Mouse (Mus musculus) Patski (cell line): ENCODE data around the gene Numa1. TPM values are rescaled to one million over a fixed set of nuclear protein-coding genes. Genes with fewer than 3 reads are reported as not detected.

Experiments
- ATAC-seq: fragments of 100-300 bp; one replicate; pipeline ENCODE4 v1.8.0; 2021
- CTCF ChIA-PET: fragments of 350-600 bp; sonication (Branson Sonifier 250); formaldehyde crosslinking; loops from one replicate; lab custom pipeline; 2022; ENCODE audit warnings: inconsistent platforms; lab: Charles Lee
- POLR2A ChIA-PET: fragments of 350-600 bp; sonication (Branson Sonifier 250); formaldehyde crosslinking; loops from one replicate; lab custom pipeline; 2022; ENCODE audit warnings: antibody characterized with exemption, inconsistent platforms; lab: Charles Lee
- DNase-seq: peaks from one replicate; pipeline ENCODE4 v3.0.0-alpha.2; 2011; ENCODE audit warnings: low read depth, low spot score
- H3K27me3 ChIP-seq: fragments of 371-371 bp; one replicate; pipeline ENCODE4 v1.5.1; 2021
- CTCF ChIP-seq: fragments of 100-300 bp; IDR thresholded peaks from one replicate; pipeline ENCODE4 v1.5.1; 2021
- in situ Hi-C: fragments of 300-500 bp; cut with MboI; formaldehyde crosslinking; loops from 3 replicates; pipeline ENCODE4 v1.11.1; 2018; ENCODE audit warnings: low pct_unique_long_range_greater_than_20kb, mixed read lengths
- polyA plus RNA-seq: library from polyadenylated mRNA; unstranded; gene quantifications from one replicate; pipeline ENCODE4 v1.2.3, GENCODE M21; 2021

The Numa1 gene
- polyA plus RNA-seq, 1 experiment from 2014 or later = 156 TPM

DNA sequence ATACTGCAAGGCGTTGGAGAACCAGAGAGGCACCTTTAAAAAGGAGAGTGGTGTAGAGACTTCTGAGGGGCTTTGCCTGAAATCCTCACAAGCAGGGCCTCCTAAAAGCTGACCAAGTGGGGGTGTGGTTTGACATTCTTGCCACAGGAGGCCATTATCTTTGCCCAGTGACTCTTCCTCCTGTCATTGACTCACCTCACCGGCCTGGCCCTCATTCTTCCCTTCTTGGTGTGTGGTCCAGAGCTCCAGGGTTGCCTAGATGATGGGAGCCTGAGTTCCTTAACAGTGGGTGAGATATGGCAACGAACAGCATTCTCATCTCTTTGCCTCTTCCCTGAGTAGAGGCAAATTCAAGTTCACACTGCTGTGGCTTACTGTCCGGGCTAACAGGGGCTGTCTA is 22.0 kb downstream of the Numa1 start:
- DNase-seq (no peak), ATAC-seq (no peak)
- POLR2A ChIA-PET = no interaction called here
- in situ Hi-C loops = no loop called here
- CTCF ChIA-PET = no interaction called here
- no peaks in the 10 kb centered on the region for H3K27me3 ChIP-seq
- TF ChIP-seq CTCF = no peak

DNA sequence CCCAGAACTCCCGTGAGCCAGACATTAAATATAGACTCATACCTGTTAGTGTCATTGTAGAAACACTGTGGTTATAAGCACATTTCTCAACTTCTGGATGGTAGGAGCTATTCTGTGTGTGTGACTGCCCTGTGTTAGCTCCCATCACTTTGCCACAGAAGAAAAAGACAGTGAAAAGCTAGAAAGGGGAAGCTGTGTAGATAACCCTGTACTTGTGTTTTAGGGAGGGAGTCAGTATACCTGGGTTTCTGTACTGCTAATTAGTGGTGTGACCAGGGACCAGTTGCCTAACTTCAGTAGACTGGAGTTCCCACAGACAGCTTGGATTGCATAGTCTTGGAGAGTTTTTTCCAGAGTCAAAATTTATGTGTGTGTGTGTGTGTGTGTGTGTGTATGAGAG is 22.6 kb downstream of the Numa1 start:
- no peaks in the 10 kb centered on the region for H3K27me3 ChIP-seq
- CTCF ChIA-PET = no interaction called here
- in situ Hi-C loops = no loop called here
- no peak for TF ChIP-seq CTCF
- ATAC-seq (no peak), DNase-seq (no peak)
- POLR2A ChIA-PET = no interaction called here

DNA sequence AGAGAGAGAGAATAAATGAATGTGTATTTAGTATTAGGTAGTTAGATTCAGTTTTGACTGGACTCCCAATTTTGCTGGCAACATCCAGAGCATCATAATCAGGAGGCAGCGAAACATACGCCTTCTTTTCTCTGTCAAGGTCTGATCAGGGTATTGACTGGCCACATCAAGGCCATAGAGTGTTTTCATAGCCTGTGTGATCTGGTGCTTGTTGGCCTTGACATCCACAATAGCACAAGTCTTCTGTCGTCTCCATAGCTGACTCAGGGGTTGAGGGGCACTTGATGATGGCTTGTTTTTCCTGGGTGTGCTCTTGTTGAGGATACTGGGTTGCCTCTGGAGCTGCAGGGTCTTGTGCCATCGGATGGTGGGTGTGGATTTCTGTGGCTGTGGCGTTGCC is 23.0 kb downstream of the Numa1 start:
- DNase-seq (no peak), ATAC-seq (no peak)
- TF ChIP-seq CTCF = no peak
- no peaks in the 10 kb centered on the region for H3K27me3 ChIP-seq
- in situ Hi-C loops = no loop called here
- CTCF ChIA-PET = no interaction called here
- POLR2A ChIA-PET = no interaction called here

DNA sequence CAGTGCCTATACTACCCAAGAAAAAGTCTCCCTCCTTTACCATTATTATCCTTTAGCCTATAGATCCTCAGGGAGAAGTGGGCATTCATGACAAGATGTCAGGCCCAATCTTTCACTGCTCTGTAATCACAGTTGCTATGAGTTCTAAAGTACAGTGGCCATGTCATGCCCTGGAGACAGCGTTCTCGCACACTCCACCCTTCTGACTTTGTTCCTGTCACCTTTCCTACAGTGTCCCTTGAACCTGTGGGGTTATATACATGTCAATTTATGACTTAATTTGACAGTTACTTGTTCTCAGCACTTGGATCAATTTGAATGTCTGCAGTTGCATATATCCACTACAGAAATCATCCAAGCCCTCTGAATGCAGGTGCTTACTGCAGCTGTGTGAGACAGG is 28.9 kb downstream of the Numa1 start:
- no peaks in the 10 kb centered on the region for H3K27me3 ChIP-seq
- ChIA-PET CTCF (no interaction called here), POLR2A (no interaction called here)
- TF ChIP-seq CTCF = no peak
- no peak for ATAC-seq
- no peak for DNase-seq
- in situ Hi-C loops = no loop called here

DNA sequence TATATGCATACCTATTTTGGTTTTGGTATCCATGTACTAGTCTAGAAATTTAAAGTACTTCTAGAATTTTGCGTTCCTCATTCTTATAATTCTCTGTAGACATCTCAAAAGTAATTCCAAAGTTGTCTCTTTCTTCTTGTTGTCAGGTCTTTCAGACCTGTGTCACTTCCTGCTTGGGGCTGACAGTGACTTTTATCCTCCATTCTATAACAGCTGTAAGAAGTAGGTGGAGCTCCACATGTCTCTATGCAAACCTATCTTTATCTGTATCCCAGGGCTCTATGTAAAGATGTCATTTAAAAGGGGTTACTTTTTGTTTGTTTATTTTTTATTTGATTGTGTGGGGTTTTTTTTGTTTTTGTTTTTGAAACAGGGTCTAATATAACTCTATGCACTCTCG is 29.7 kb downstream of the Numa1 start:
- TF ChIP-seq CTCF = no peak
- no peaks in the 10 kb centered on the region for H3K27me3 ChIP-seq
- in situ Hi-C loops = no loop called here
- CTCF ChIA-PET = no interaction called here
- POLR2A ChIA-PET = no interaction called here
- ATAC-seq = no peak
- DNase-seq = no peak

DNA sequence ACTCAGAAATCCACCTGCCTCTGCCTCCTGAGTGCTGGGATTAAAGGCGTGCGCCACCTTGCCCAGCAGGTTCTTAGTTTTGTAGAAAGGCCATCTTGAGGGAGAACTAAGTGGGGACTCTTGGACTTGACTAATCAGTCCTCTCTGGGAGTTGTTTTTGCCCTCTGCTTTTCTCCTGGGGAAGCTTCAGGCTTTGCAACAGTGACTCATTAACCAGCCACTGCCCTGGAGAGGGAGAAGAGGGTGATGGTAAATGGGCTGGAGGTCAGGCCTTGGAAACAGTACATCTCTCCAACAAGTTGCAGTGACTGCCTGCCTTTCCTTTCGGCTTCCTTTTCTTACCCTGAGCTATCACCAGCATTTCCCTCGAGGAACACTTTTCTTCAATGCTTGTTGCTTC is 30.6 kb downstream of the Numa1 start:
- no peaks in the 10 kb centered on the region for H3K27me3 ChIP-seq
- ChIA-PET POLR2A (no interaction called here), CTCF (no interaction called here)
- no peak for TF ChIP-seq CTCF
- in situ Hi-C loops = no loop called here
- ATAC-seq = peak; percentile 46
- DNase-seq = no peak

DNA sequence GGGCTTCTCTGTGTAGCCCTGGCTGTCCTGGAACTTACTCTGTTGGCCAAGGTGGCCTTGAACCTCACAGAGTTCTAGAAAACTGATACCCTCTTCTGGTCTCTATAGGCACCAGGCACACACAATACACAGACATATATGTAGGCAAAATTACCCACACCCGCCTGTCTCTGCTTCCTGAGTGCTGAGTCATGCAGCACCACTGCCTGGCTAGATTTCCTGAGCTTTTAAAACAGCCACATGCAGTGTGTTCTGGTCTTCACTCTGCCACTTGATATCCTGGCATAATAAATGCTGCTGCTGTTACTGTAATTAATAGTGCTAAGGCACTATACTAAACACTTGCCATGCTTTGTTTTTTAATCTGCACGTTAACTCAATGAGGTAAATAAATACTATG is 31.7 kb downstream of the Numa1 start:
- no peak for TF ChIP-seq CTCF
- ATAC-seq (no peak), DNase-seq (no peak)
- no peaks in the 10 kb centered on the region for H3K27me3 ChIP-seq
- in situ Hi-C loops = no loop called here
- ChIA-PET POLR2A (interaction anchor here (0.6 to 0.7 kb wide), 2 partner anchors 33 to 98 kb away, joined by 3 to 5 read pairs; no protein-coding TSS in a partner anchor), CTCF (interaction anchor here (0.6 kb wide), 1 partner anchor 49 kb away, joined by 3 read pairs; no protein-coding TSS in a partner anchor)

DNA sequence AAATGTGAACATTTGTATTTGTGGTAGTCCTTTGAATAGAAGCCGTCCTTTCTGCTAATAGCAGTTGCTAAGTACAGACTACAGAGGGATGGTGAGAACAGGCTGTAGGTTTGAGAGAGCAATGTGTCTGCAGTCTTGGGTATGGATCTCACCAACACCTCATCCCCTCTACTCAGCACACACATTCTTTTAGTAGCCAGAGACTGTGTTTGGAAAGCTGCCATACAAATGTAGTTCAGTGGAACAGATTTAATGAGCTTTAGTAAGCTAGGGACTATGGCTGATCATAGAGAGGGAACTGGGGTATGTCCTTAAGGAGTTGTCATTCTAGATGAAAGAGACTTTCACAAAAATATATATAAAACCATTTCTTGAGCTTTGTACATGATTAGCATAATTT is 33.3 kb downstream of the Numa1 start:
- ChIA-PET POLR2A (interaction anchor here (0.6 kb wide), 1 partner anchor 37 kb away, joined by 4 read pairs; no protein-coding TSS in a partner anchor), CTCF (no interaction called here)
- ATAC-seq (no peak), DNase-seq (no peak)
- H3K27me3 ChIP-seq = no peaks in the 10 kb centered on the region
- TF ChIP-seq CTCF = no peak
- in situ Hi-C loops = no loop called here

DNA sequence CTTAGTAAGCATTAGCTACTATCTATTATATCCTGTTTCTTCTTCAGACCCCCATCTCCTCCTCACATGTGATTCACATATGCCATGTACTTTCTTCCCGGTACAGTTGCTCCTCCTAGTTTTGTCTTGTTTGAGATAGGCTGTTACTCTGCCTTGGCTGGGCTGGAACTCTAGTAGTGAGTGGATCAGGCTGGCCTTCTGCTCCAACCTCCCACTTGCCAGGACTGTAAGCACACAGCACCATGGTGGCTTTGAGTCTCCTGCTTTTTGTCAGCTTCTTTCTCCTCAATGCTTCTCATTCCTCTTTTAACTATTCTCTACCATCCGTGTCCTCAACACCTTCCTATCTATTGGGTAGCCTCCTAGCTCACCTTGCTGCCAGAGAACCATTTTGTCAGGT is 34.8 kb downstream of the Numa1 start:
- ATAC-seq (no peak), DNase-seq (no peak)
- H3K27me3 ChIP-seq = no peaks in the 10 kb centered on the region
- in situ Hi-C loops = no loop called here
- POLR2A ChIA-PET = interaction anchor here (0.6 to 1.0 kb wide), 2 partner anchors 27 to 51 kb away, joined by 3 to 4 read pairs; no protein-coding TSS in a partner anchor
- no peak for TF ChIP-seq CTCF
- CTCF ChIA-PET = interaction anchor here (0.8 to 1.6 kb wide), 6 partner anchors 11 to 64 kb away, joined by 3 to 9 read pairs (median 4); no protein-coding TSS in a partner anchor

DNA sequence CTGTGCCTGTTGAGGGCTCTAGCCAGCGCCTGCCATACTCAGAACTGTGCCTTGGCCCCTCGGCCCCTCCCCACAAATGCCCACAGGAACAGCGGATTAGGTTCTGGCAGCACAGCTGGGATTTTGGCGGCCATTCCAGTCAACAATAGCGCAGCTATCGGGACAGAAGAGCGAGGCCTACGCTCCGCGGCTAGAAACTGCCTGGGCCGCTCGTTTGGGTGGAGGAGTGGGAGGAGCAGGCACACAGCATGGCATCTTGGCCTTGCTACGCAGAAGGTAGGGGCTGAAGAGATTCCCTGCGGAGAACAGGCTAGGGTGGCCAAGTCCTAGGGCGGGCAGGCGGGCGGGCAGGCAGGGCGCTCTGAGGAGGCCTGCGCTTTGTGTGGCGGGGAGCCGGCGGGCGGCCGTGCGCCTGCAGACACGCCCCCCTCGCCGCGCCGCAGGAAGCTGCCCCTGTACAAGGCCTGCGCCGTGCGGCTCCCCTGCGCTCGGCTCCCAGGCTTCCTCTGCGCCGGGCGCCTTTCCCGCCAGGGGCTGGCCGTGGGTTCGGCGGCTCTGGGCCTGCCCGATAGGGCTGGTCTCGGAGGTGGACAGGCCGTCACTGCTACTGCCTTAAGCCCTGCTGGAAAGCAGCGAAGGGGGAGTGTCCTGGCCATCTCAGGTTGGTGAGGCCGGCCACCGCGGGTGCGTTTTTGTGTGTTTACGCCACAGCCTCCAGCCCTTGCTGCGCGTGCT is 36.0 kb downstream of the Numa1 start:
- TF ChIP-seq CTCF = no peak
- no peaks in the 10 kb centered on the region for H3K27me3 ChIP-seq
- DNase-seq = peak; percentile 43
- ATAC-seq = peak; percentile 67
- POLR2A ChIA-PET = interaction anchor here (1.0 to 1.5 kb wide), 2 partner anchors 40 to 52 kb away, joined by 3 read pairs; no protein-coding TSS in a partner anchor
- CTCF ChIA-PET = interaction anchor here (0.7 to 1.1 kb wide), 2 partner anchors 12 to 41 kb away, joined by 3 read pairs; no protein-coding TSS in a partner anchor
- in situ Hi-C loops = no loop called here

DNA sequence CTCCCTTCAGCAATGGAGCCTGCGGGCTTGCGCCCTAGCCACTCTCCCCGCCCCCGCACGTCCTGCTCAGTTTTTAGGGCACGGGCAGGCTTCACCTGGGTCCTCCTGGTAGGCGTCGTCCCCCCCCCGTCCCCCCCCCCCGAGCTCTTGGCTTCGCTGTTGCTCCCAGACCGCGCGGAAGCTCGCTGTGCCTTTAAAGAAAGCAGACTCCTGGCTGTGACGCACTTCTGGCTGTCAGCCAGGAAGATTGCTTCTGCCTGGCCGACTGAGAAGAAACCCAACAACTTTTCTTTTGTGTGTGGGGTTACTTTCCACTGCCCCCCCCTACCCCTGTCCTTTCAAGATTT is 36.5 kb downstream of the Numa1 start:
- CTCF ChIA-PET = interaction anchor here (0.7 kb wide), 1 partner anchor 11 kb away, joined by 3 read pairs; no protein-coding TSS in a partner anchor
- peak; percentile 37 for ATAC-seq
- POLR2A ChIA-PET = interaction anchor here (0.9 to 1.5 kb wide), 3 partner anchors 9 to 40 kb away, joined by 3 read pairs; no protein-coding TSS in a partner anchor
- TF ChIP-seq CTCF = no peak
- no peaks in the 10 kb centered on the region for H3K27me3 ChIP-seq
- peak; percentile 73 for DNase-seq
- in situ Hi-C loops = no loop called here
